Mouse (Mus musculus) adrenal gland, postnatal 36 days (tissue): ENCODE results near the gene Gimap5. TPM values are rescaled to one million over a fixed set of nuclear protein-coding genes. Genes with fewer than 3 reads are reported as not detected.

Source experiments
- total RNA-seq, 2 experiments: library from RNA; stranded (reverse); gene quantifications; 2 replicates each; pipeline ENCODE4 v1.2.3; 2021

Gimap5 gene
- total RNA-seq, 2 experiments from 2014 or later = 13.3 to 18.2 TPM

Other genes with a start within 250 kb of the Gimap5 start
- 10 to 100 TPM; 61.8 to 63.3 TPM for gene Atp6v0e2, start 208.6 kb upstream of the Gimap5 start, total RNA-seq
- 10 to 100 TPM; 26.0 to 49.9 TPM for gene Lrrc61, start 191.4 kb upstream of the Gimap5 start, total RNA-seq
- 10 to 100 TPM; 52.7 to 77.5 TPM for gene Rarres2, start 173.4 kb upstream of the Gimap5 start, total RNA-seq
- not detected for gene Gm45021, start 156.6 kb upstream of the Gimap5 start, total RNA-seq
- gene Repin1, start 152.3 kb upstream of the Gimap5 start, total RNA-seq = 10 to 100 TPM; 48.5 to 50.5 TPM
- gene Gm44965, start 152.3 kb upstream of the Gimap5 start, total RNA-seq = not detected
- 1 to 10 TPM; 6.8 to 9.5 TPM for gene Zfp775, start 144.1 kb upstream of the Gimap5 start, total RNA-seq
- gene AI854703, start 119.4 kb upstream of the Gimap5 start, total RNA-seq = 1 to 10 TPM; 1.5 to 1.6 TPM
- gene Gimap8, start 99.0 kb upstream of the Gimap5 start, total RNA-seq = 10 to 100 TPM in 1 of 2 experiments, 1 to 10 TPM in 1; 9.9 to 15.7 TPM
- gene Gimap9, start 70.1 kb upstream of the Gimap5 start, total RNA-seq = 1 to 10 TPM; 4.4 to 7.1 TPM
- gene Gimap4, start 61.6 kb upstream of the Gimap5 start, total RNA-seq = 10 to 100 TPM; 41.2 to 60.8 TPM
- gene Gimap6, start 38.0 kb upstream of the Gimap5 start, total RNA-seq = 10 to 100 TPM; 55.3 to 73.5 TPM
- 1 to 10 TPM; 2.9 to 3.3 TPM for gene Gm28053, start 27.6 kb upstream of the Gimap5 start, total RNA-seq
- under 1 TPM in 1 of 2 experiments, not detected in 1; 0.53 TPM for gene Gimap7, start 27.6 kb upstream of the Gimap5 start, total RNA-seq
- 10 to 100 TPM; 10.8 to 15.4 TPM for gene Gimap1, start 7.1 kb upstream of the Gimap5 start, total RNA-seq
- gene Gimap3, start 24.7 kb downstream of the Gimap5 start, total RNA-seq = 1 to 10 TPM; 2.9 to 8.5 TPM
- gene Tmem176a, start 94.7 kb downstream of the Gimap5 start, total RNA-seq = 100 to 1,000 TPM; 293 to 327 TPM
- gene Tmem176b, start 95.3 kb downstream of the Gimap5 start, total RNA-seq = 100 to 1,000 TPM; 506 to 589 TPM
- gene Aoc1, start 126.7 kb downstream of the Gimap5 start, total RNA-seq = not detected
- not detected for gene 1600015I10Rik, start 183.7 kb downstream of the Gimap5 start, total RNA-seq
- gene Doxl2, start 228.8 kb downstream of the Gimap5 start, total RNA-seq = not detected
- gene Svs1, start 240.7 kb downstream of the Gimap5 start, total RNA-seq = not detected